Mouse (Mus musculus) mouse embryonic stem cell (cell line): ENCODE data around the gene Exoc3.

ENCODE experiments used
- in situ Hi-C, 2 experiments: fragments of 300-500 bp; cut with MboI; formaldehyde crosslinking; loops; 1 replicate in 1 of 2; 3 replicates in 1 of 2; pipeline ENCODE4 v1.14.3; 2019 to 2020; ENCODE audit warnings: low sequenced_read_pairs in 2 of 2, low pct_unique_long_range_greater_than_20kb in 1 of 2, mixed read lengths in 1 of 2; ENCODE audit not compliant: unreplicated experiment in 1 of 2

The Exoc3 gene

GRCm38 (mm10) chr13:74144120-74144884 is 64.2 kb downstream of the Exoc3 start:
- in situ Hi-C loops: no loop called here

- in situ Hi-C loops: no loop called here
Observed at GRCm38 (mm10) chr13:74143282-74143681, 65.2 kb downstream of the Exoc3 start.

- in situ Hi-C loops: no loop called here
Observed at GRCm38 (mm10) chr13:74140793-74141192, 67.7 kb downstream of the Exoc3 start.

GRCm38 (mm10) chr13:74138906-74139647 is 69.5 kb downstream of the Exoc3 start:
- in situ Hi-C loops: no loop called here

GRCm38 (mm10) chr13:74129909-74130308 is 78.6 kb downstream of the Exoc3 start:
- in situ Hi-C loops: no loop called here

GRCm38 (mm10) chr13:74127571-74127970 is 81.0 kb downstream of the Exoc3 start:
- in situ Hi-C loops: no loop called here

GRCm38 (mm10) chr13:74122632-74123031 is 85.9 kb downstream of the Exoc3 start:
- in situ Hi-C loops: no loop called here

GRCm38 (mm10) chr13:74121795-74122330 is 86.7 kb downstream of the Exoc3 start:
- in situ Hi-C loops: no loop called here

GRCm38 (mm10) chr13:74121141-74121602 is 87.4 kb downstream of the Exoc3 start, which contains the start of gene Slc9a3:
Slc9a3 (plus strand) TSS chr13:74121457.
- in situ Hi-C loops: no loop called here
